Mouse (Mus musculus): ENCODE measurements at regions not wholly inside any gene's neighbourhood (a gene's known extent, or its start where the extent isn't known, plus 50 kb on each side); places are given as distances from the start of the nearest gene placed in this dataset.

DNA sequence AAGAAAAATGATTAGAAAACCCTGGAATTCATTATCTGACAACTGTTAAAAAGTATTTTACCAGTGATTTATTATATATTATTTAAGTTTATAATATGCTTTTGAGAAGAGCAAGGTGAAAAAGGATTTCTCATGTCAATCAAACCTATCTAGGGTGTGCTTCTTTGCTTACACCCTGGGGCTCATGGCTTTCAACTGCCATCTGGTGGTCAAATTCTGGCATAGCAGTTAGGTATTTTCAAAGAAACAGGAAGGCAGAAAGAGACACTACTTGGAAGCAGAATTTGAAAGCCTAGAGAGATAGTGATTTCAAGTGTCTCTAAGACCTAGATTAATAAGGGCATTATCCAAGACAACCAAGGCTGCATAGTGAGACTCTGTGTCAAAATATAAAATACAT is 167.8 kb upstream of the Amot start:
- DNase-seq: peak; percentile 2

DNA sequence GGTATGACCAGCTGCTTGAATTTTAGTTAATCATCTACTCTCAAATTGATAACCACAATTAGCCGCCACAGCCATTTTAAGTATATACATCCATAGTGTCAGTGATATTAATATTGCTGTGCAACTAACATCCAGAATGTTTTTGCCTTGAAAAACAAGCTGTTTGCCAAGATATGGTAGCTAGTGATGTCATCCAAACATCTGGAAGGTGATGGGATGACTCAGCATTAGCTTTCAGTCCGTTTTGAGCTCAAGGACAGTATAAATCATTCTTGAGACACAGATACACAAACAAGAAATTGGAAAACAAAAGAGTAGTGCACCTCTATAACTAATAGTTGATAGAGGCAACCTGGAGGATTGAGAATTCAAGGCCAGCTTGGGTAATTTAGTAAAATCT is 146.7 kb upstream of the Amot start:
- DNase-seq: no peak

DNA sequence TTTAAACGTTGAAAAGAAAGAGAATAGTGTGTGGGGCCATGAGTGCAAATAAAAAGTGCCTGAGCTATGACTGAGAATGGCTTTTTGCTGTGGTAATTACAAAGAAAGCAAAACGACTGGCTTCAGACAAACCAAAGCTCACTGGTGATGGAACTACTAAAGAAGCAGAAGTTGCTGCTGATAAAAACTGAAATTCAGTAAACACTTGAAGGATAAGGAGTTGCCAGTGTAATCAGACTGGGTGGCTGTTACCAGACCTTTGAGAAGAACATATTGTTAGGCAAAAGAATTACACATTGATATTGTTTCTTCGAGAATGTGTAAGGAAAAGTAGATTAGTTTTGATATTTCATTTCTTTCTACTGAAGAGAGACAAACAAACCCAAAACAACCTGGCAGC is 114.7 kb upstream of the Amot start:
- DNase-seq: no peak

- DNase-seq: no peak
Observed at GRCm38 (mm10) chrX:145602085-145602484, 97.1 kb upstream of the Amot start.

- no peak for DNase-seq
Observed at GRCm38 (mm10) chrX:145590733-145591132, 85.8 kb upstream of the Amot start.

- no peak for DNase-seq
Observed at GRCm38 (mm10) chrX:145567528-145567927, 62.5 kb upstream of the Amot start.

- no peak for DNase-seq
Observed at GRCm38 (mm10) chrX:145567073-145567472, 62.1 kb upstream of the Amot start.

DNA sequence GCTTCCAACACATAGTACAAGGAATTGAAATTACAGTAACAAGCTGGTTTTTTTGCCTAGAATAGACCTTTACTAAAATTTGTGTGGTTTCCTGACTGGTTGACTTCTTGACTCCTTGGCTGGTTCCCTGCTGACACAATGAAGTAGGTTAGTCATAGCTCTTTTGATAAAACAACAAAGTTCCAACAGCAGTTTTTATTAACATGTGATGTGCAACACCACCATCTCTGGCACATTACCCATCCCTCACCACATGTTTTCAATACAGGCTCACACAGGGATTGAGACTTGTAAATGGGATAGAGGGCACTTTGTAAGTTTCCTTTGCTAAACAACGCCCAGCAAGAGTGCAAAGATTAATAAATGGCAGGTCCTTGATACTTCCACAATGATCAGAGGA is 53.9 kb upstream of the Amot start:
- no peak for DNase-seq
